Mouse (Mus musculus): ENCODE results near the gene Dgki. TPM values are rescaled to one million over a fixed set of nuclear protein-coding genes. Genes with fewer than 3 reads are reported as not detected.

Gene Dgki
- total and polyA plus RNA-seq, 3 experiments: not detected

- Histone ChIP-seq H3K4me3 (ENCODE audit: control insufficient read depth in 1 of 2, insufficient read depth in 1 of 2, low read depth in 2 of 2, low read length in 2 of 2) (no peak overlapping the region), H3K36me3 (ENCODE audit: control insufficient read depth in 1 of 2, insufficient read depth in 2 of 2, low read length in 2 of 2) (no peaks in the 10 kb centered on the region)
- no peak for DNase-seq (ENCODE audit: low read depth, low spot score)
Measured at GRCm38 (mm10) chr6:36844258-36844657, 455.7 kb downstream of the Dgki start.

GRCm38 (mm10) chr6:36843031-36843488, 456.9 kb downstream of the Dgki start:
- Histone ChIP-seq H3K27me3 (ENCODE audit: control insufficient read depth in 1 of 2, insufficient read depth in 2 of 2, low read length in 2 of 2) (no peaks in the 10 kb centered on the region), H3K9ac (ENCODE audit: control insufficient read depth, low read depth, low read length, poor library complexity, severe bottlenecking) (no peak overlapping the region), H3K9me3 (replicated peaks; ENCODE audit: insufficient read depth, low read length) (no peaks in the 10 kb centered on the region), H3K79me2 (ENCODE audit: control insufficient read depth, insufficient read depth, low read length, poor library complexity) (no peaks in the 10 kb centered on the region), H3K4me3 (ENCODE audit: control insufficient read depth in 1 of 2, insufficient read depth in 1 of 2, low read depth in 2 of 2, low read length in 2 of 2) (no peak overlapping the region), H3K27ac (ENCODE audit: control insufficient read depth, low read depth, low read length) (no peak overlapping the region), H3K4me1 (ENCODE audit: control insufficient read depth in 1 of 2, insufficient read depth in 2 of 2, low read length in 2 of 2) (no peaks in the 10 kb centered on the region), H3K36me3 (ENCODE audit: control insufficient read depth in 1 of 2, insufficient read depth in 2 of 2, low read length in 2 of 2) (no peaks in the 10 kb centered on the region)
- TF ChIP-seq ELF1 (IDR thresholded peaks at IDR 0.05; ENCODE audit: low read depth, low read length): no peak
- no peak for TF ChIP-seq MYC (IDR thresholded peaks at IDR 0.05; ENCODE audit: low read depth, low read length)
- TF ChIP-seq TAL1 (IDR thresholded peaks at IDR 0.05; ENCODE audit: low read length): no peak
- TF ChIP-seq NELFE (IDR thresholded peaks at IDR 0.05; ENCODE audit: low read depth, low read length): no peak
- no peak for TF ChIP-seq MAZ (IDR thresholded peaks at IDR 0.05; ENCODE audit: low read depth, low read length)
- TF ChIP-seq MAFK (IDR thresholded peaks at IDR 0.05; ENCODE audit: borderline replicate concordance, low read depth, low read length): no peak
- no peak for TF ChIP-seq RCOR1 (IDR thresholded peaks at IDR 0.05; ENCODE audit: low read depth, low read length)
- TF ChIP-seq ZKSCAN1 (IDR thresholded peaks at IDR 0.05; ENCODE audit: low read depth, low read length): no peak
- TF ChIP-seq USF1 (IDR thresholded peaks at IDR 0.05; ENCODE audit: low read depth, low read length): no peak
- no peak for TF ChIP-seq ZC3H11A (IDR thresholded peaks at IDR 0.05; ENCODE audit: low read depth, low read length)
- TF ChIP-seq CHD1 (IDR thresholded peaks at IDR 0.05; ENCODE audit: low read depth, low read length): no peak
- no peak for TF ChIP-seq E2F4 (IDR thresholded peaks at IDR 0.05; ENCODE audit: borderline replicate concordance, low read depth, low read length)
- DNase-seq (ENCODE audit: low read depth, low spot score): no peak

More at GRCm38 (mm10) chr6:36844258-36844657, 455.7 kb downstream of the Dgki start:
- TF ChIP-seq CHD1 (IDR thresholded peaks at IDR 0.05; ENCODE audit: low read depth, low read length) (no peak), EP300 (IDR thresholded peaks at IDR 0.05; ENCODE audit: low read depth in 1 of 2, low read length in 2 of 2) (no peak), GABPA (IDR thresholded peaks at IDR 0.05; ENCODE audit: low read depth, low read length) (no peak), NRF1 (IDR thresholded peaks at IDR 0.05; ENCODE audit: insufficient read depth, low read depth, low read length, poor library complexity, severe bottlenecking) (no peak), TBP (IDR thresholded peaks at IDR 0.05; ENCODE audit: low read depth, low read length) (no peak), CHD2 (IDR thresholded peaks at IDR 0.05; ENCODE audit: low read length) (no peak), USF1 (IDR thresholded peaks at IDR 0.05; ENCODE audit: low read depth, low read length) (no peak), MYB (IDR thresholded peaks at IDR 0.05; ENCODE audit: low read depth, low read length) (no peak), CTCF (IDR thresholded peaks at IDR 0.05 in 2 of 3, conservative IDR thresholded peaks at IDR 0.05 in 1 of 3; ENCODE audit: control insufficient read depth in 1 of 3, insufficient read depth in 1 of 3, low read depth in 2 of 3, low read length in 3 of 3, poor library complexity in 1 of 3, severe bottlenecking in 1 of 3) (no peak)
- no peaks in the 10 kb centered on the region for H3K27me3 ChIP-seq (ENCODE audit: control insufficient read depth in 1 of 2, insufficient read depth in 2 of 2, low read length in 2 of 2)
- H3K27ac ChIP-seq (ENCODE audit: control insufficient read depth, low read depth, low read length): no peak overlapping the region
- H3K9me3 ChIP-seq (replicated peaks; ENCODE audit: insufficient read depth, low read length): no peaks in the 10 kb centered on the region
- H3K4me1 ChIP-seq (ENCODE audit: control insufficient read depth in 1 of 2, insufficient read depth in 2 of 2, low read length in 2 of 2): no peaks in the 10 kb centered on the region
- H3K79me2 ChIP-seq (ENCODE audit: control insufficient read depth, insufficient read depth, low read length, poor library complexity): no peaks in the 10 kb centered on the region
- H3K9ac ChIP-seq (ENCODE audit: control insufficient read depth, low read depth, low read length, poor library complexity, severe bottlenecking): no peak overlapping the region
